Mouse (Mus musculus) urinary bladder, adult 18-20 months (tissue): ENCODE measurements around the gene Myod1.
A peak's percentile ranks its signal among the peaks of the same experiment; 100 is the strongest.

ENCODE experiments used
- DNase-seq, 2 experiments: peaks; one replicate each; pipeline ENCODE4 v3.0.0; 2022; ENCODE audit warnings: low spot score in 2 of 2, mixed read lengths in 2 of 2

The Myod1 gene

GRCm38 (mm10) chr7:46391701-46392100 is 15.4 kb downstream of the Myod1 start:
- DNase-seq = no peak

GRCm38 (mm10) chr7:46393116-46393515 is 16.8 kb downstream of the Myod1 start:
- peak; percentile 46 to 75 for DNase-seq

- no peak for DNase-seq
Measured at GRCm38 (mm10) chr7:46393718-46394511, 17.6 kb downstream of the Myod1 start.

GRCm38 (mm10) chr7:46394933-46395332 is 18.7 kb downstream of the Myod1 start:
- no peak for DNase-seq

GRCm38 (mm10) chr7:46395571-46395970 is 19.3 kb downstream of the Myod1 start:
- DNase-seq = no peak

- peak; percentile 55 to 73 for DNase-seq
Measured at GRCm38 (mm10) chr7:46396231-46396927, 20.1 kb downstream of the Myod1 start, which contains the start of gene Kcnc1. Gene Kcnc1 (plus strand): TSS chr7:46396497.

GRCm38 (mm10) chr7:46396928-46397731 is 20.9 kb downstream of the Myod1 start:
- no peak for DNase-seq

- DNase-seq = no peak
Measured at GRCm38 (mm10) chr7:46397732-46398333, 21.6 kb downstream of the Myod1 start.

- no peak for DNase-seq
Measured at GRCm38 (mm10) chr7:46398612-46399011, 22.3 kb downstream of the Myod1 start.

GRCm38 (mm10) chr7:46399676-46400075 is 23.4 kb downstream of the Myod1 start:
- no peak for DNase-seq

GRCm38 (mm10) chr7:46400346-46400745 is 24.1 kb downstream of the Myod1 start:
- no peak for DNase-seq

- DNase-seq = no peak
Measured at GRCm38 (mm10) chr7:46401371-46402180, 25.3 kb downstream of the Myod1 start.

- DNase-seq = no peak
Measured at GRCm38 (mm10) chr7:46403616-46404485, 27.6 kb downstream of the Myod1 start.

GRCm38 (mm10) chr7:46404756-46405155 is 28.5 kb downstream of the Myod1 start:
- no peak for DNase-seq

- no peak for DNase-seq
Measured at GRCm38 (mm10) chr7:46408606-46409005, 32.3 kb downstream of the Myod1 start.

GRCm38 (mm10) chr7:46409204-46409789 is 33.0 kb downstream of the Myod1 start:
- DNase-seq = no peak

- no peak for DNase-seq
Measured at GRCm38 (mm10) chr7:46410727-46411126, 34.5 kb downstream of the Myod1 start.

GRCm38 (mm10) chr7:46412823-46413222 is 36.5 kb downstream of the Myod1 start:
- no peak for DNase-seq

- no peak for DNase-seq
Measured at GRCm38 (mm10) chr7:46413959-46414725, 37.9 kb downstream of the Myod1 start.
